Mouse (Mus musculus) lung, adult 2 months (tissue): ENCODE data around the gene Stx17. TPM values are rescaled to one million over a fixed set of nuclear protein-coding genes. Genes with fewer than 3 reads are reported as not detected.

ENCODE experiments used
- DNase-seq: peaks from one replicate; pipeline ENCODE4 v3.0.0; 2022
- H3K4me1 ChIP-seq: fragments of 200-500 bp; 2 replicates; pipeline ENCODE4 v1.6.1; 2011; ENCODE audit warnings: low read length; ENCODE audit not compliant: control insufficient read depth, insufficient read depth
- H3K4me3 ChIP-seq: fragments of 200-500 bp; replicated peaks from 2 replicates; pipeline ENCODE3; 2011; ENCODE audit warnings: low read depth, mild to moderate bottlenecking, control low read depth, low read length; ENCODE audit errors: extremely low read depth
- CTCF ChIP-seq: fragments of 200-500 bp; IDR thresholded peaks from 2 replicates; pipeline ENCODE4 v1.5.1; 2011; ENCODE audit warnings: mild to moderate bottlenecking, low read length, control low read depth; ENCODE audit not compliant: insufficient read depth
- POLR2A ChIP-seq: fragments of 200-500 bp; IDR thresholded peaks from 2 replicates; pipeline ENCODE4 v1.6.1; 2011; ENCODE audit warnings: low read depth, mild to moderate bottlenecking, control low read depth, low read length, borderline replicate concordance; ENCODE audit errors: extremely low read depth
- WGBS: fragments of 180-500 bp; shearing (Covaris S2); methylation state at CpG from one replicate; pipeline ENCODE4 v1.1.7; 2018; 5-methylcytosine and 5-hydroxymethylcytosine counted together
- polyA plus RNA-seq: library from polyadenylated mRNA; depleted of rRNA; stranded (reverse); fragments of >200 nt; gene quantifications from 2 replicates; pipeline ENCODE4 v1.2.3, GENCODE M21; 2012; rRNA removed

Gene Stx17
- polyA plus RNA-seq, 1 experiment, result 8.7 TPM

GRCm38 (mm10) chr4:48203564-48203963, 78.8 kb downstream of the Stx17 start:
- Histone ChIP-seq H3K4me1 (no peaks in the 10 kb centered on the region), H3K4me3 (no peak overlapping the region)
- DNase-seq, result no peak
- WGBS, result 87% methylated on average over 4 of the region's 4 CpGs
- no peak for TF ChIP-seq CTCF
- no peak for TF ChIP-seq POLR2A

- Histone ChIP-seq H3K4me1 (peaks cover 6% of the 10 kb centered on the region), H3K4me3 (no peak overlapping the region)
- WGBS, result 25% methylated on average over 2 of the region's 2 CpGs
- DNase-seq, result peak; percentile 66
- TF ChIP-seq CTCF (peak; percentile 97), POLR2A (no peak)
Measured at GRCm38 (mm10) chr4:48225173-48225572, 100.5 kb downstream of the Stx17 start.

GRCm38 (mm10) chr4:48225604-48226003, 100.9 kb downstream of the Stx17 start:
- H3K4me1 ChIP-seq, result peaks cover 6% of the 10 kb centered on the region
- no peak overlapping the region for H3K4me3 ChIP-seq
- TF ChIP-seq POLR2A (no peak), CTCF (no peak)
- DNase-seq, result no peak
- 19% methylated on average over 3 of the region's 3 CpGs for WGBS

- no peak for DNase-seq
- peaks cover 6% of the 10 kb centered on the region for H3K4me1 ChIP-seq
- 38% methylated on average over 3 of the region's 3 CpGs for WGBS
Measured at GRCm38 (mm10) chr4:48226800-48227199, 102.1 kb downstream of the Stx17 start.

More at GRCm38 (mm10) chr4:48226800-48227199, 102.1 kb downstream of the Stx17 start:
- no peak overlapping the region for H3K4me3 ChIP-seq
- TF ChIP-seq CTCF, result no peak
- no peak for TF ChIP-seq POLR2A

Other genes starting within 250 kb of the Stx17 start
- 2.4 and 10.3 TPM in 2 replicates for gene Nr4a3, start 79.8 kb upstream of the Stx17 start, polyA plus RNA-seq
- 8.6 and 11.9 TPM in 2 replicates for gene Erp44, start 154.6 kb downstream of the Stx17 start, polyA plus RNA-seq
- 3.7 and 4.7 TPM in 2 replicates for gene Invs, start 154.8 kb downstream of the Stx17 start, polyA plus RNA-seq